Mouse (Mus musculus): ENCODE measurements around the gene 4930558K02Rik.

4930558K02Rik gene

DNA sequence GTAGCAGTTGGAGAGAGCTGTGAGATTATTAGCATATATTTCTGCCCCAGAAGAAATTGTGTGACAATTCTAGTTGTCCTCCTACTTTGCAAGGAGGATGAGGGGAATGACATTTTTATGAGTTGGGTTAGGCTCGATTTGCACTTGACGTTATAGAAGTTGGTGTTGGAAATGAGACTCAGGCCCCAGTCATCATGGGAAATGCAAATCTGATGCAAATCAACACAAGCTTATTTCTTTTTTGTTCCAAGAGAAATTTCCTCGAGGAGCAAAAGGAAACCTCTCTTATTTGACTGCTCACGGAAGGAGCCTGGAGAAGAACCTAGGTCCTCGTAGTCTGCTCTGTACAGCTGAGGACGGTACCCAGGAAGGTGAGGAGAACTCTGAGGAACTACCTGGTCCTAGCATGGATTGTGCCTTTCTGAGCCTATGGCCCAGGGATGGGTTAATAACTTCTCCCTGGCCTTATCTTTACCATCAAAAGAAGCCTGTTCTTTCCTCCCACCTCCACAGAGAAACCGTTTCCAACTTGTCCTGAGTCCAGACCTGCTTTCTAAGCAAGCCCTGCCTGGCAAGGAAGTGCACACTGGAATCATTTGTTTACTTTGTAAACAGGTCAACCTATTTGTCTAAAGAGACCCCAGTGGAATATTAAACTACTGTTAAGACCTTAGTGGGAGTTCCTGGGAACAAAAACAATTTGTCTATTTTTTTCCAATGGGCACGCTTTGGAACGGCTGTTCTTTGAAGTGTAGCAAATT is 76.6 kb downstream of the 4930558K02Rik start:
- no peak for DNase-seq (ENCODE audit: low spot score in 2 of 2)

DNA sequence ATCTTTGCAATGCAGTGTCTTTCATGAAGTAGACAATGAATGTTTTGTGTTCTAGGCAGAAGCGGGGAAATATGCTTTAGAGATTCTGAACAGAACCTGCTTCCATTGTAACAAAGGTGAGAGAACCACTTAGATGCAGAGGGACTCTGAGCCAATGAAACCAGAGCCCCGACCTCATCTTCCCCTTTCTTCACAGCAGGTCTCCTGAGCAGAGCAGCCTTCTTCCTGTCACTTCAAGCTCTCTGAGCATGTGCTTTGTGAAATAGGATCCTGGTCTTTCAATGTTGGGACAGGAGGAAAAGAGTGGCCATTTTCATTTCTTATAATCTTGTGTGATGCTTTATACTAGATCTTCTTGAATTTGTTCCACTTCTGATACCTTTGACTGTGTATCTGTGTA is 79.3 kb downstream of the 4930558K02Rik start:
- DNase-seq (ENCODE audit: low spot score in 2 of 2), result no peak

DNA sequence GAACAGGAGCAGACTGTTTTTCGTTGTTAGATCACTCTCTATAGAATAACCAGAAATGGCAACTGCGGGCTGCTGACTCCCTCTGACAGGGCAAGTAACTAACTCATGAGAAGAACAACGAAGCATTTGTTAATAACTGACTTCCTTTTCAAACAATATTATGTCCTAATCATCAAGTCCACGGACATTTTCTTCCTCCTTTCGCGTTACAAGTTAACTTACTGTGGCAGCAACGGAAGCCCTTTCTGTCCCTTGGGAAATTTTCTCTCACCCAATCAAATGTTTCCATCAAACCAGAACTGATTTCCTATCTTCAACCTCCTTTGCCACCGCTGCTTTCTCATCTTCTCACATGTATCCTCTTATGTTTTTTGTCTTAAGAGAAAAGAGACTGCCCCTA is 82.2 kb downstream of the 4930558K02Rik start:
- DNase-seq (ENCODE audit: low spot score in 2 of 2), result no peak

DNA sequence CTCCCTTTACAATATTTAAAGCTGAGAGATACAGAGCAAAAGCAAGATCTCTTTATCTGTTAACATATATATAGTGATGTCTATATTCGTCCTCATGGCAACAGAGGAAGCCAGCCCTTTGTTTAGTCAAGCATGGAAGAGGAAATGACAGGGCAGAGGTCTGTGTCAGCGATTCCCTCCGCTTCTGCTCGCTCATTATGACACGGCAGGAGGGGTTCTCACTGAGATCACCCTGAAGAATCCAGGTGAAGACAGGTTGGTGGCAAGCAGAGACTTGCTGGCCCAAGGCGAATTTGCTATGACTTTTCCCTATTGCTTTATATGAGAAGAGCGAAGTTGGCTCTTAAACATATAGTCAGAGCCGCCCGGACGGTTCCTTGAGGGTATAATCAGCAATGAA is 83.3 kb downstream of the 4930558K02Rik start:
- no peak for DNase-seq (ENCODE audit: low spot score in 2 of 2)

DNA sequence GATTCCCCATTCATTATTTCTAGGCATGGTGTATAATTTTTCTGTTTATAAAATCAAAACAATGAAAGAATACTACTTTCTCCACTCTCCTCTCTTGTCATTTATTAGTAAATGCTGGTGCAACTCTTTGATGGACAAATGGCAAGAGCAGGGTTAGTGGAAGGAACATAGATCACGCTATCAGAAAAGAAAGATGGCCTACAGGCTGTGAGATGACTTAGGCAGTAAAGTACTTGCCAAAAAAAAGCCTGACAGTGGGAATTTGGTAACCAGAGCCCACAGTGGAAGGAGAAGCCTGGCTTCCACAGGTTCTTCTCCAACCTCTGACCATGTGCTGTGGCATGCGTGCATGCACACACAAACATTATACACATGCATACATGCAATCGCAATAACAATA is 84.4 kb downstream of the 4930558K02Rik start:
- DNase-seq (ENCODE audit: low spot score in 2 of 2), result no peak

DNA sequence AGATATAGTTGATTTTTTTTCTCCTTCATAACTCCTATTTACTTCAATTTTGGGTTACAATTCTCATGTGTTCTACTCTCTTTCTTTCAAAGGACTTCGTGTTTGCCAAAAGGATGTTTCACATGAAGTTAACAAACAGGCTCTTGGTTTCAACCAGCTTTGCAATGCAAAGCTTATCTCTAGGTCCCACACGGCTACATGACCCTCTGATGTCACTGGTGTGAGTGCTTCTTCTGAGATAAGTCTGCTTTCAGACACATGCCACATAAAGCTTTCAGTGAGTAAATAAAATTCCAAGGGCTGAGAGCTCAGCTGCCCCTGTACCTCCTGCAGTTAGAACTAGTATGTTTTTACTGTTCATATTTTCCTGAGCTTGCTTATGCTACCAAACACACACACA is 84.9 kb downstream of the 4930558K02Rik start:
- no peak for DNase-seq (ENCODE audit: low spot score in 2 of 2)

DNA sequence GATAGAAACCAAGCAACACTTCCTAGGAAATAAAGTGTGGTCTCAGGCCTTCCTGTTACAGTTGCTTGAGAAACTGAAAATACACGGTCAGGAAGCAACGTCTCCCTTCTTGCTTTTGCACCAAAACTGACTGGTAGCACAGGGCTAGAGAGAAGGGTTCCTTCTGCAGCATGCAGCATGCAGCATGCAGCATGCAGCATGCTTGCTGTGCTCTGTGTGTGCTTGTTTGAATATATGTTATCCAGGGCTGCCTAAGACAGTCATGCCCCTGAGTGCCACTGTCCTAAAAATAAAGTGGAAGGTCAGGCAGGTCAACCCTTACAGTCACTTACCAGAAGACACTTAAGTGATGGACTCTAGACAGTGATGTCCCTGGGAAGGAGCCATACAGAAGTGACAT is 85.3 kb downstream of the 4930558K02Rik start:
- no peak for DNase-seq (ENCODE audit: low spot score in 2 of 2)
